Mouse (Mus musculus): ENCODE results near the gene Mlh1.

The Mlh1 gene

GRCm38 (mm10) chr9:111220551-111221080, 51.0 kb downstream of the Mlh1 start:
- DNase-seq (ENCODE audit: low read depth, low spot score) = no peak

DNA sequence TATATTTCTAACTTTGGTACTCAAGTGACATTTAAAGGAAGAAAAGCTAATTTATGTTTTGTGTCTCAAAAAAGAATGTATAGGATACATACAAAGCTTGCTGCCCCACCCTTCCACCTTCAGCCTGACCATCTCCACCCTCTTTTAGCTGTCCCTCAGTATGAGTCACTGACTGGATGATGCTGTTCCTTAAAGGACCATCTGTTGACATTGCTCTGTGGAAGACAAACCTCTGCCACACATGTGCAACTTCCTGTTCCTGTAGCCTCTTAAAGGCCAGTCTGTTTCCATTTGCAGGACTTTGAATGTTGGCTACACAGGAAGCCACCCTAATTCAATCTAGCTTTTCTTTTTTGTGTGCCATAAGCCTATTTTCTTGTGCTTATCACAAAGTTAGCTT, 55.2 kb downstream of the Mlh1 start:
- DNase-seq (ENCODE audit: low read depth, low spot score) = no peak

- DNase-seq (ENCODE audit: low read depth, low spot score) = no peak
These were observed 58.1 kb downstream of the Mlh1 start for GRCm38 (mm10) chr9:111213501-111213900.

DNA sequence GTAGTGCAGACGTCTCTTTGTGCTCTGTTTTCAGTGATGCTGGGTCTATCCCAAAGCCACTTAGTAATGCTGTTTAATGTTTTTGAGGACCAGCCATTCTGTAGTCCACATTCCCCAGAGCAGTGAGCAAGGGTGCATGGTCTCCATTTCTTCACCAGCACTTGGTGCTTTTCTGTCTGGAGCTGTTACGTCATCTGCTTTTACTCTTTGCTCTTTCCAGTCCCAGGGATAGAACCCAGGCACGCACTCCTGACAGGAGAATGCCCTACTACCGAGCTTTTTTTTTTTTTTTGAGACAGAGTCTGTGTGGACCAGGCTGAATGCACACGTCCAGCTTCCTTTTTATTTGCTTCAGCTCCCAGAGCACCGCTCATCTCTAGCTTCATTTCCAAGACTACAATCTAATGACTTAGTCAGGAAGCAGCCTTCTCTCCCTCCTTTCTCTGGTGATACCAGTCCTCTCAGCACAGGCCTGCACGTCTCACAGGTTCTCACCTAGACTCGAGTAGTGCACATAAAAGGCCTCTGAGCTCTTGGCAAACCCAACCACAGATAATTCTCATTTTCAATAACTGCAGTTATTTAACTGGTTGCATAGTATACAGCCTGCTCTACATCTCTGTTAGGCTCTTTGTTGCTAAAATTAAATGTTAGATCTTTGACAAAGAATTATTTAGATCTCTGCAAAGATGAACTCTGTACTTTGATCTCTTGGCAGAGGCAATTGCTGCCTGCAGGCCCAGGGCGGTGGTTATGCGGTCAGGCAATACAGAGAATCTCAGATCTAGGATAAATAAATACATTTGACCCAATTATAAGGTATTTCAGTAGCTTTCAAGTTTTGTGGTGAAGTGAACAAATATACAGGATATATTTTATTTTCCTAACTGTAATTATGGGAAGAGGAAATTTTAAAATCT, 60.2 kb downstream of the Mlh1 start:
- DNase-seq (ENCODE audit: low read depth, low spot score) = no peak

DNA sequence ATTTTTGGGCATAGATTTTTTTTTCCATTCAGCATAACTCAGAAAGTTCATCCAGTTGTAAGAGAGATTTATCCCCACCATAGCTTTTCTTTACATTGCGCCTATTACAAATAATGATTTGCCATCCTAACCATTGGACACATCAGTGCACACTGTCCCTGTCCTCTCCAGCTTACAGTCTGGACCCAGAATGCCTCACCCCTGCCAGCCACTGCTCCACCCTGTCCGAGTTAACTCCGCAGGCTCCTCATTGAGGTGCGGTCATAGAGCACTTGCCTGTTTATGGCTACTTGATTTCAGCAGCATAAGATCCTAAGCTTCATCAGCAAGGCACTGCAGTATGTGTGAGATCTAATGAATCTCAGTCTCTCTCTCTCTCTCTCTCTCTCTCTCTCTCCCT, 61.2 kb downstream of the Mlh1 start:
- DNase-seq (ENCODE audit: low read depth, low spot score) = no peak

DNA sequence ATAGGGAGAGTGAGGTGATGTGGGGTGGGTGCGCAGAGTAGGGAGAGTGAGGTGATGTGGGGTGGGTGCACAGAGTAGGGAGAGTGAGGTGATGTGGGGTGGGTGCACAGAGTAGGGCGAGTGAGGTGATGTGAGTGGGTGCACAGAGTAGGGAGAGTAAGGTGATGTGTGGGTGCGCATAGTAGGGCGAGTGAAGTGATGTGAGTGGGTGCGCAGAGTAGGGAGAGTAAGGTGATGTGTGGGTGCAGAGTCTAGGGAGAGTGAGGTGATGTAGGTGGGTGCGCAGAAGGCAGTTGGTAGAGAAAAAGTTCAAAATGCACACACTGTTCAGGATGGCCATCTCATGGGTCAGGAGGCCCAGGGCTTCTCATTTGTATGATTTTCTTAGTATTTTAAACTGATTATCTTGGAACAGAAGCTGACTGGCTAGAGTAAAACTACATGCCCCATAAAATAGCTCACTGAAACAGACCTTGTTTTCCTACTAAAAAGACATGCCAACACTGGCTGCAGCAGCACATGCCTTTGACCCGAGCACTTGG, 62.4 kb downstream of the Mlh1 start:
- no peak for DNase-seq (ENCODE audit: low read depth, low spot score)

- DNase-seq (ENCODE audit: low read depth, low spot score) = no peak
These were observed 63.4 kb downstream of the Mlh1 start for GRCm38 (mm10) chr9:111208185-111208584.

DNA sequence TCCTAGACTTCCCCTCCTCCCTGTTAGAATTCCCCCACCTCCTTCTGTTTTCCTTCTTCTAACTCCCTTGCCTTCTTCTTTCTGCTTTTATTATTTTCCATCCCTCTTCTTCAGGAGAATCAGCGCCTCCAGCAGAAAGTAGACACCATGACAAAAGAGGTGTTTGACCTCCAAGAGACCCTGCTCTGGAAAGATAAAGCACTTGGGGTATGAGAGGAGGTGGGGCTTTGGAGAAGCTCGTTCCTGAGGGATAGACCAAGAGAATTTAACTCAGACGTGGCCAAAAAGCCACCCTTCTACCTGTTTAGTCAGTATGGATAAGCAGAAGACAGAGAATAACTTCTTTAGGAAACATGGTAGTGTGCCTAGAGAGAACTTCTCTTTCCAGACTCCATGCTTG, 63.9 kb downstream of the Mlh1 start:
- DNase-seq (ENCODE audit: low read depth, low spot score) = no peak

DNA sequence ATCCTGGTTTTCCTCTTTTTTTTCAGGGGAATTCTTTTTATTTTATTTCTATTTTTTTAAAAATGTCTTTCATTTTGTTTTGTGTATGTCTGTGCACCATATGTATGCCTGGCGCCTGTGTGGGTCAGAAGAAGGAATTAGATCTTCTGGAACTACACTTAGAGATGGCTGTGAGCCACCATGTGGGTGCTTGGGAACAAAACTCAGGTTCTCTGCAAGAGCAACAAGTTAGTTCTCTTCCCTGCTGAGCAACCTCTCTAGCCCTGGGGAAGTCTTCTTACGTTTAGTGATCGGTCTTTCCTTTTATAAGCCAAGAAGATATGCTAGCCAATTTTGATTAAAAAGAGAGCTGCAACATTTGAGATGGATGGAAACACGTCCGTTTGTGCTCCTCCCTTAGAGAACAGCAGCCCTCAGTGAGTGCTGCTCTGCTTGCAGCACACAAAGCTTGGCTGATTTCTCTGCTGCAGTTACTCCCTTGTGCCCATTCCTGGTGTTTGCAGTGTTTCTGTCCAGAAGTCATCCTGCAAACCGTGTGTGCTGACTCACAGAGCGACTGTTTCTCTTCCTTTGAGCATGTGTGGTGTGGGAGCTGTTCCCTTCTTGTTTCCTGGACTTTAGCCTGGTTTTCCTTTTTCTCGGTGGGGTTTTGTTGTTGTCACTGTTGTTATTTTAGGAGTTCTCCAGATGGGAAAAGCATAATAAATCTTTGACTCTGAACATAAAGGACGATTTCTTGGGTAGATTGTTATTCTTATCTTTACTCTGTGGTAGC, 66.8 kb downstream of the Mlh1 start:
- DNase-seq (ENCODE audit: low read depth, low spot score) = no peak

- DNase-seq (ENCODE audit: low read depth, low spot score) = no peak
These were observed 71.4 kb downstream of the Mlh1 start for GRCm38 (mm10) chr9:111200208-111200607.

- DNase-seq (ENCODE audit: low read depth, low spot score) = no peak
These were observed 73.3 kb downstream of the Mlh1 start for GRCm38 (mm10) chr9:111198332-111198731.

DNA sequence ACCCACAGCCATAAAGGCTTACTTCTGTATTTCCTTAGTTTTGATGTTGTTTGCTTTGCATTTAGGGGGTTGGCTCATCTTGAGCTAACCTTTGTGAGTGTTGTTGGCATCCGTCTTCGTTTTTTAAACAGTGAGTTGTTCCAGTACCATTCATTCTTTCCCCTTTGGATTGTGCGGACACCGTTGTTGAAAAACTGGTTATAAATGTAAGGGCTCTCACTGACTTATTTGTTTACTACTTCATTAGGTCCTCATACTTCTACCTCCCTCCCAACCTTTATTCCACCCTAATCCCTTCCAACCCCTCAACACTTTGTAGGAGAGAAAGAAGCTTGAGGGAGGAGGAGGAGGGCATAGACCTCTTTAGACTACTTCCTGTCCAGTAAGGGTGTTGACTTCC, 73.9 kb downstream of the Mlh1 start:
- DNase-seq (ENCODE audit: low read depth, low spot score) = no peak

GRCm38 (mm10) chr9:111197116-111197515, 74.5 kb downstream of the Mlh1 start:
- DNase-seq (ENCODE audit: low read depth, low spot score) = no peak

GRCm38 (mm10) chr9:111193211-111193610, 78.4 kb downstream of the Mlh1 start:
- no peak for DNase-seq (ENCODE audit: low read depth, low spot score)

GRCm38 (mm10) chr9:111188731-111189130, 82.9 kb downstream of the Mlh1 start:
- DNase-seq (ENCODE audit: low read depth, low spot score) = no peak

- no peak for DNase-seq (ENCODE audit: low read depth, low spot score)
These were observed 84.7 kb downstream of the Mlh1 start for GRCm38 (mm10) chr9:111186861-111187260.

- DNase-seq (ENCODE audit: low read depth, low spot score) = no peak
These were observed 86.7 kb downstream of the Mlh1 start for GRCm38 (mm10) chr9:111184929-111185328.

GRCm38 (mm10) chr9:111182176-111182575, 89.4 kb downstream of the Mlh1 start:
- DNase-seq (ENCODE audit: low read depth, low spot score) = no peak

DNA sequence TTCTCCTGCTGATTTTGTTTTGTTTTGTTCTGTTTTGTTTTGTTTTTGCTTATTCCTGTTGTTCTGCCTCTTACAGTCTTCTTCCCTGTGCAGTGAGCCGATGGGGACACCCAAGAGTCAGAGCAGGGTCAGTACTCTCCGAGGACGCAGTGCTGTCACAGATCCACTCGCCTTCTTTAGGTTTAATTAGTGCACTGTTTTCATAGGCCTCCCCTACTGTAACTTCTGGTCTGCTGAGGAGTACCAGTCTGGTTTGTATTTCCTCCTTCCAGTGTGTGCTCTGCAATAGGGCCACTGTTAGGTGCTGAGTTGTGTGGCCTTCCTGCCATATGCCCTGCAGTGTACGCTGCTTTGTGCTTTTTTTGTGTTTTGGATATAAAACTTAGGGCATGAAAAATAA, 92.6 kb downstream of the Mlh1 start:
- no peak for DNase-seq (ENCODE audit: low read depth, low spot score)
